Comparison of ENCODE assay signal across 18 mouse cellular contexts in genomic region chr7:107462962-107463361, GRCm38 (mm10).
"Had no signal": no experiment of that assay in that cellular context is flagged by ENCODE, and none has a peak within 500 bp of the region (broad histone marks: within the 10 kb centered on the region; RNA-seq: fewer than 3 reads in every experiment).

No protein-coding gene starts in this region.

- H3K27ac ChIP-seq: midbrain, embryonic 10.5 days; midbrain, embryonic 12.5 days; neural tube, embryonic 13.5 days; neural tube, embryonic 15.5 days had no signal

- ATAC-seq: midbrain, embryonic 16.5 days had no signal

- H3K4me3 ChIP-seq: midbrain, embryonic 10.5 days; midbrain, embryonic 12.5 days; myocyte; neural tube, embryonic 13.5 days; neural tube, embryonic 15.5 days had no signal

- DNase-seq: lung, embryonic 14.5 days; lung, postnatal 10 days; lung, postnatal 4 days; midbrain, embryonic 14.5 days; retina, postnatal 1 day; right cerebral cortex, adult 18-20 months; right cerebral cortex, postnatal 25 days; right cerebral cortex, postnatal 4 days; spleen, adult 18-20 months; thymus, adult 18-20 months; thymus, postnatal 14 days; thymus, postnatal 36 days had no signal

- H3K4me1 ChIP-seq: midbrain, embryonic 10.5 days; midbrain, embryonic 12.5 days; neural tube, embryonic 13.5 days; neural tube, embryonic 15.5 days had no signal

- H3K27me3 ChIP-seq: midbrain, embryonic 12.5 days; neural tube, embryonic 13.5 days; neural tube, embryonic 15.5 days had no signal

- H3K4me2 ChIP-seq: lung, embryonic 14.5 days; midbrain, embryonic 12.5 days; neural tube, embryonic 13.5 days; neural tube, embryonic 15.5 days had no signal

- H3K9me3 ChIP-seq: midbrain, embryonic 10.5 days; midbrain, embryonic 12.5 days; neural tube, embryonic 13.5 days; neural tube, embryonic 15.5 days had no signal

- H3K9ac ChIP-seq: lung, embryonic 14.5 days; midbrain, embryonic 12.5 days; neural tube, embryonic 13.5 days; neural tube, embryonic 15.5 days had no signal

- H3K36me3 ChIP-seq: midbrain, embryonic 10.5 days; midbrain, embryonic 12.5 days; neural tube, embryonic 13.5 days; neural tube, embryonic 15.5 days had no signal
